Mouse (Mus musculus) c-Kit-negative CD71-positive TER-119-positive erythroid progenitor cells, embryonic 14.5 days (primary cell): ENCODE results near the gene Tenm4.

Experiments used
- DNase-seq: peaks from one replicate; pipeline ENCODE4 v3.0.0-alpha.2; 2013; ENCODE audit warnings: low read depth, low spot score

Gene Tenm4

GRCm38 (mm10) chr7:96677082-96677481, 506.0 kb downstream of the Tenm4 start:
- no peak for DNase-seq

GRCm38 (mm10) chr7:96678236-96678635, 507.2 kb downstream of the Tenm4 start:
- DNase-seq: no peak

- no peak for DNase-seq
Observed at GRCm38 (mm10) chr7:96679746-96680145, 508.7 kb downstream of the Tenm4 start.

GRCm38 (mm10) chr7:96680405-96680804, 509.4 kb downstream of the Tenm4 start:
- no peak for DNase-seq

- DNase-seq: no peak
Observed at GRCm38 (mm10) chr7:96681808-96682207, 510.8 kb downstream of the Tenm4 start.

GRCm38 (mm10) chr7:96688141-96688540, 517.1 kb downstream of the Tenm4 start:
- DNase-seq: no peak

- DNase-seq: no peak
Observed at GRCm38 (mm10) chr7:96701097-96701845, 530.2 kb downstream of the Tenm4 start.

GRCm38 (mm10) chr7:96703958-96704357, 532.9 kb downstream of the Tenm4 start:
- DNase-seq: no peak

- peak; percentile 40 for DNase-seq
Observed at GRCm38 (mm10) chr7:96705307-96706129, 534.5 kb downstream of the Tenm4 start.

- DNase-seq: no peak
Observed at GRCm38 (mm10) chr7:96706531-96706930, 535.5 kb downstream of the Tenm4 start.

GRCm38 (mm10) chr7:96707112-96707511, 536.1 kb downstream of the Tenm4 start:
- DNase-seq: no peak

- no peak for DNase-seq
Observed at GRCm38 (mm10) chr7:96708071-96708470, 537.0 kb downstream of the Tenm4 start.

GRCm38 (mm10) chr7:96708561-96708960, 537.5 kb downstream of the Tenm4 start:
- DNase-seq: no peak

GRCm38 (mm10) chr7:96708968-96709367, 537.9 kb downstream of the Tenm4 start:
- no peak for DNase-seq

- no peak for DNase-seq
Observed at GRCm38 (mm10) chr7:96709891-96710290, 538.8 kb downstream of the Tenm4 start.

- no peak for DNase-seq
Observed at GRCm38 (mm10) chr7:96710658-96711071, 539.6 kb downstream of the Tenm4 start.

GRCm38 (mm10) chr7:96712876-96713275, 541.8 kb downstream of the Tenm4 start:
- DNase-seq: no peak

- DNase-seq: no peak
Observed at GRCm38 (mm10) chr7:96716911-96717310, 545.9 kb downstream of the Tenm4 start.

GRCm38 (mm10) chr7:96718201-96719155, 547.4 kb downstream of the Tenm4 start:
- DNase-seq: no peak

GRCm38 (mm10) chr7:96719926-96720325, 548.9 kb downstream of the Tenm4 start:
- no peak for DNase-seq

- DNase-seq: no peak
Observed at GRCm38 (mm10) chr7:96720465-96720864, 549.4 kb downstream of the Tenm4 start.

GRCm38 (mm10) chr7:96722796-96723195, 551.8 kb downstream of the Tenm4 start:
- no peak for DNase-seq
